Mouse (Mus musculus) thymus, adult 2 months (tissue): Measurements from ENCODE around the gene Med11. TPM values are rescaled to one million over a fixed set of nuclear protein-coding genes. Genes with fewer than 3 reads are reported as not detected.

Experiments
- DNase-seq: peaks from one replicate; pipeline ENCODE4 v3.0.0; 2021
- H3K27ac ChIP-seq: fragments of 200-500 bp; 2 replicates; pipeline ENCODE4 v1.5.1; 2012; ENCODE audit warnings: low read length, control low read depth; ENCODE audit not compliant: control insufficient read depth, insufficient read depth
- H3K27me3 ChIP-seq: fragments of 200-500 bp; 2 replicates; pipeline ENCODE4 v1.6.1; 2012; ENCODE audit warnings: mild to moderate bottlenecking, low read length, moderate library complexity, mixed read lengths; ENCODE audit not compliant: control insufficient read depth, insufficient read depth
- H3K36me3 ChIP-seq: fragments of 200-500 bp; 2 replicates; pipeline ENCODE4 v1.6.1; 2012; ENCODE audit warnings: mild to moderate bottlenecking, low read length, moderate library complexity; ENCODE audit not compliant: control insufficient read depth, insufficient read depth
- H3K4me1 ChIP-seq: fragments of 200-500 bp; replicated peaks from 2 replicates; pipeline ENCODE4 v1.6.1; 2012; ENCODE audit warnings: low read length; ENCODE audit not compliant: control insufficient read depth, insufficient read depth
- H3K4me3 ChIP-seq: fragments of 200-500 bp; 2 replicates; pipeline ENCODE4 v1.5.1; 2012; ENCODE audit warnings: mild to moderate bottlenecking, low read length, control low read depth, moderate library complexity; ENCODE audit not compliant: control insufficient read depth, insufficient read depth
- CTCF ChIP-seq: fragments of 200-500 bp; IDR thresholded peaks from 2 replicates; pipeline ENCODE4 v1.5.1; 2012; ENCODE audit warnings: mild to moderate bottlenecking, control low read depth, low read length, moderate library complexity, borderline replicate concordance; ENCODE audit not compliant: control insufficient read depth, poor library complexity, insufficient read depth; ENCODE audit errors: extremely low read depth
- POLR2A ChIP-seq: fragments of 200-500 bp; IDR thresholded peaks from 2 replicates; pipeline ENCODE4 v1.6.1; 2012; ENCODE audit warnings: mild to moderate bottlenecking, low read length, control low read depth, moderate library complexity; ENCODE audit not compliant: control insufficient read depth, poor library complexity, insufficient read depth; ENCODE audit errors: extremely low read depth
- WGBS: fragments of 180-500 bp; shearing (Covaris S2); methylation state at CpG from one replicate; pipeline ENCODE4 v1.1.7; 2018; 5-methylcytosine and 5-hydroxymethylcytosine counted together
- polyA plus RNA-seq: library from polyadenylated mRNA; depleted of rRNA; stranded (reverse); fragments of >200 nt; gene quantifications from 2 replicates; pipeline ENCODE4 v1.2.3, GENCODE M21; 2012

Gene Med11
- polyA plus RNA-seq, 1 experiment: 34.8 TPM

DNA sequence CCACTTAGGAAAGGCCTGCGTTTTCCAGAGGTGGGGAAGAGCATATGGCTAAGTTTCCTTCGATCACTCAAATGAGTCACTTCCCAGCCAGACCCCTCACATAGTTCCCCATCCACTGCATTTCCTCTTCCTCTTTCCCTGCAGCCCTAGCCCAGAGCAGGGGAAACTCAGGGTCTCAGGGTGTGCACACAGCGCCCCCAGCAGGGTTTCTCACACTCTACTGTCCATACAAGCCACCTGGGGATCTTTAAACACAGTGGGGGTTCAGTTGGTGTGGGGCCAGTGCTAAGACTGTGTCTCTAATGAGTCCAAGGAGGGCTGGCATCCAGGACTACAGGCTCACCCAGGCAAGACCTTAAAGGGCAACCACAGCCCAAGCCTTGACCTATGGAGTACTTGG, 5.0 kb upstream of the Med11 start:
- peaks cover 3% of the 10 kb centered on the region; the same call in 1 of the 2 replicates for H3K4me1 ChIP-seq
- no peaks in the 10 kb centered on the region for H3K36me3 ChIP-seq
- no peak overlapping the region for H3K4me3 ChIP-seq
- WGBS: 34% methylated on average over 3 of the region's 3 CpGs
- DNase-seq: no peak
- H3K27me3 ChIP-seq: no peaks in the 10 kb centered on the region
- no peak overlapping the region for H3K27ac ChIP-seq
- TF ChIP-seq POLR2A (no peak), CTCF (no peak)

DNA sequence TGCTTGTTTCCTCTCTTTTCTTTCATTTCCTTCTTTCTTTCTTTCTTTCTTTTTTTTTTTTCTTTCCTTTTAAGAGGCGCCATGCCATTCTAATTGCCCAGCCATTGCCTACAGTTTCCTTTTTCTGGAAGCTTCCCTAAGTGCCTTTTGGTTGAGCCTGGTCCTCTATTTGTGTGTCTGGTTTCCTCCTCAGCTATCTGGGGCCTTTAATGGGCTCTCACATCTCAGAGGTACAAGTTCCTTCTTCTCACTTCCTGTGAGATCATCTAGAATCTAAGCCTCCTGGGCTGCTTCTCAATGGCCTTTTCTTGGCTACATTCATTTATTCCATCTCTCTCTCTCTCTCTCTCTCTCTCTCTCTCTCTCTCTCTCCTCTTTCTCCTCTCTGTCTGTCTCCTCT, 4.3 kb upstream of the Med11 start:
- no peak for DNase-seq
- H3K27me3 ChIP-seq: no peaks in the 10 kb centered on the region
- no peak overlapping the region for H3K27ac ChIP-seq
- H3K36me3 ChIP-seq: no peaks in the 10 kb centered on the region
- 26% methylated on average over 1 of the region's 1 CpGs for WGBS
- no peak overlapping the region for H3K4me3 ChIP-seq
- TF ChIP-seq CTCF: no peak
- no peak for TF ChIP-seq POLR2A
- H3K4me1 ChIP-seq: peaks cover 3% of the 10 kb centered on the region; the same call in 1 of the 2 replicates

DNA sequence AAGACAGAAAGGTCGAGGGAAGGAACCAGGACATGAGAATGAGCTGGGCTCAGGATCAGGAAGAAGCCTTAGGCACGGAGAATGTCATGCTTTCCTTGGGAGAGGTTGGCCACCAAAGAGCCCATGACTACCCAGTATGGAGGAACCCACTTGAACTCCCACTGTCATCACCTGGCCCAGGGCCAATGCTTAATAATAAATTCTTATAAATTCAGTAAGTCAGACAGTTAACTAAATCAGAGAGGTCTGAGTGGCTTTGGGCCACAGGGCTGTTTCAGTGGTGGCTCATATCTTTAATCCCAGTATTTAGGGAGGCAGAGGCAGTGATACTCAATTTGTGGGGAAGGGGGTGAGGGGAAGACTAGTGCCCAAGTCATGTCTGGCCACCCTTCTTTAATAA, 793 bp upstream of the Med11 start:
- H3K4me1 ChIP-seq: peaks cover 8% of the 10 kb centered on the region
- H3K27me3 ChIP-seq: no peaks in the 10 kb centered on the region
- H3K27ac ChIP-seq: no peak overlapping the region
- no peaks in the 10 kb centered on the region for H3K36me3 ChIP-seq
- WGBS: 88% methylated on average over 2 of the region's 2 CpGs
- TF ChIP-seq POLR2A (no peak), CTCF (no peak)
- H3K4me3 ChIP-seq: no peak overlapping the region
- DNase-seq: no peak

DNA sequence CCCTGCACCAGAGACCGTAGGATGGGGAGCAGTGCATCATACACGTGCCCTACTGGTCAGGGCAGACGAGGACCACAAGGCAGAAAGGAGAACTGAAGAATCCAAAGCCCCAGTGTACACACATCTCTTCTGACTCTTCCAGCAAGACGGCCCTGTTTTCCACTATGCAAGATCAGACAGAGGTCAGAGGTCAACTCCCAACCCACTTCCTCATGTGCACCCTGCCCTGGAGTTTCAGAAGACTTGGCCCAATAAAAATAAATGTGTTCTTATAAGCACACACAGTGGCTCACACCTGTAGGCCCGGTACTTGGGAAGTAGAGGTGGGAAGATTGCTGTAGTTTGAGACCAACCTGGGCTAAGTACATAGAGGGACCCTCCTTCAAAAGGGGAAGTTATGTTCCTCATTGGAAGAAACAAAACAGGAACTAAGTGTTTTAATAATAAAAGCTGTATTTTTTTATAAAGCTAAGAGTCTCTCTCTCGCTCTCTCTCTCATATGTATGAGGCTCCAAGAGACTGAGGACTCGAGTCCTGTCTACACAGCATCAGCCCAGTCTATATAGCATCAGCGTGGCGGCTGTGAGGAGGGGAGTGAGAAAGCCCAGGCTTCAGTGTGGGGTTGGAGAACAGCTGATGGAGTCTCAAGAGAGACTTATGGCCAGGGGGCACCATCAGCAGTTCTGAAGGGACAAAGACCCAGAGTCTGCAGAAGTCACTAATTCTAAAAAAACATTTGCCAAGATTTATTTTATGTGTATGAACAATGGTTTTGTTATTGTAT, 1.7 kb downstream of the Med11 start:
- no peak overlapping the region for H3K4me3 ChIP-seq
- H3K27ac ChIP-seq: no peak overlapping the region
- H3K4me1 ChIP-seq: peaks cover 5% of the 10 kb centered on the region
- no peaks in the 10 kb centered on the region; the same call in 1 of the 2 replicates for H3K27me3 ChIP-seq
- WGBS: 58% methylated on average over 9 of the region's 9 CpGs
- TF ChIP-seq CTCF (no peak), POLR2A (no peak)
- no peak for DNase-seq
- no peaks in the 10 kb centered on the region for H3K36me3 ChIP-seq

DNA sequence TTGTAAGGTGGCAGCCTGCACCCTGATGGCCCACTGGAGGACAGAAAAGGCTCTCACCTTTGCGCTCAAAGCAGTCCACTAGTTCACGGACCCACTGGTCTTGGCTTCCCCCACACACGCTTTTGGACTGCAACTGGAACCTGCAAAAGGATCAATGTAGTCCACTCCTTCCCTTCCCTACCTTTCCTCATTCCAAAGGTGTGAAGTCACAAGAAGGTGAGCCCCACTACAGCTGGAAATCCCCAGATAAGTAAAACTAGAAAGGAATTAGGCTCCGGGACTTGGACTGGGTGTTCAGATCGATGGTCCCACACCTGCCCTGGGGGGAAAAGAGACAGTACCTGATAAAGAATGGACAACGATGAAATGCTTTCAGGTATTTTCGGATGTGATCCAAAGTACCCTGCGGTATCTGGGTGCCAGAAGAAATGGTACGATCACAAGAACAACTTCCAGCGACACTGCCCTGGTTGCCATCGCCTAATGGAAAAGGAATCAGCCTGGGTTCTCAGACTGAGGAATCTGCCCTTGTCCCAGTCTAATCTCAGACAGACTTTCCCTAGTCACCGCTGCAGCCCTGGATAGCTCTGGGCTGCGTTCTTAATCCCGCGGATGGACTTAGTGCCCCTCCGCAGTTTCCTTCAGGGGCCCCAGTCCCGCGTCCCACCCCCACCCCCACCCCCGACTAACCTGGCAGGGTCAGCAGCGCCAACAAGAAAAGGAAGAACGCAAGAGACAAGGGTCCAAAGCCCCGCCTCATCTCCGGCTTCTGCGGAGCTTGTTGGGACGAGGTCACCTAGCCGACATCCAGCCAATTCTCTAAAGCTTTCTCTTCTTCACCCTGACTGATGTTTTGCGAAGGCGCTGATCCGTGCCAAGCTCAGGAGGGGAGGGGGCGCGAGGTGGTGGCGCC, 7.2 kb downstream of the Med11 start, which contains the start of gene Zmynd15:
Zmynd15 (plus strand) TSS at position 746 of the 913 bp plus-strand sequence.
- 27% methylated on average over 32 of the region's 32 CpGs for WGBS

DNA sequence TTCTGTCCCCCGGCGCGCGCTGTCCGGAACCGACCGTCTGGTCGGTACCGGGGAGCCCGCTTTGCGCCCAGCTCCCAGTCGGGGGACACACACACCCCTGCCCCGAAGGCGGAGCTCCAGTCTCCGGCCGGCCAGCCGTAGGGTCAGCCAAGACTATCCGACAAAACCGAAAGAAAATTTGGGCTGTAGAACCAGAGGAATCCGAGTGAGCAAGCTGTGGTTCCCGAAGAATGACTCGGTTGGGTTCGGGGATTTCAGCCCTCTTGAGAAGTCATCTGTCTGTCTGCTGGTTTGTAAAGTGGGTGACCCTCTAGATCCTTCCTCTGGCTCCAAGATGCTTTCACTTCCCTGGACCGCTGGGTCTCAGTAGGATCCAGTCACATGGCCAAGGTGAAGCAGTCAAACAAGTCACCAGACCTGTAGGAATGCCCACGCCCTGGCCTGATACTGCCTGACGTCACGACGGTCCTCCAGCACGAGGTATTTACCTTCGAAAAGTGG, 7.9 kb downstream of the Med11 start, which contains the start of gene Cxcl16:
Cxcl16 (minus strand) TSS at position 384 of the 501 bp plus-strand sequence.
- H3K27me3 ChIP-seq: peaks cover 7% of the 10 kb centered on the region; the same call in 1 of the 2 replicates
- no peaks in the 10 kb centered on the region for H3K36me3 ChIP-seq
- peak within 1 kb of the TSS; percentile 27 for H3K4me3 ChIP-seq
- no peak for DNase-seq
- 10% methylated on average over 30 of the region's 30 CpGs for WGBS
- peaks cover 5% of the 10 kb centered on the region; the same call in 1 of the 2 replicates for H3K4me1 ChIP-seq
- no peak for TF ChIP-seq CTCF
- TF ChIP-seq POLR2A: no peak
- H3K27ac ChIP-seq: peak within 1 kb of the TSS; percentile 15; the same call in 1 of the 2 replicates

More for the DNA sequence above, 7.2 kb downstream of the Med11 start, which contains the start of gene Zmynd15:
- Histone ChIP-seq H3K27ac (peak within 1 kb of the TSS; percentile 15; the same call in 1 of the 2 replicates), H3K4me3 (peak within 1 kb of the TSS; percentile 27), H3K36me3 (no peaks in the 10 kb centered on the region), H3K27me3 (peaks cover 7% of the 10 kb centered on the region; the same call in 1 of the 2 replicates), H3K4me1 (peaks cover 5% of the 10 kb centered on the region; the same call in 1 of the 2 replicates)
- DNase-seq: no peak
- no peak for TF ChIP-seq CTCF
- no peak for TF ChIP-seq POLR2A
